Mouse (Mus musculus) heart, postnatal 4 days (tissue): Measurements from ENCODE around the gene Entpd5. TPM values are rescaled to one million over a fixed set of nuclear protein-coding genes. Genes with fewer than 3 reads are reported as not detected.
"Not testable (repeated sequence)": the region's sequence is repeated elsewhere in the genome, so short reads cannot be mapped to it uniquely, and the experiment has no call there.

Experiments
- DNase-seq: peaks from one replicate; pipeline ENCODE4 v3.0.0; 2021
- total RNA-seq, 2 experiments: library from RNA; stranded (reverse); gene quantifications; 2 replicates each; pipeline ENCODE4 v1.2.3; 2021

The Entpd5 gene
- total RNA-seq, 2 experiments from 2014 or later = 45.8 to 46.0 TPM

GRCm38 (mm10) chr12:84399135-84399534 is 9.7 kb downstream of the Entpd5 start:
- DNase-seq = no peak

GRCm38 (mm10) chr12:84398629-84399028 is 10.2 kb downstream of the Entpd5 start:
- no peak for DNase-seq

- DNase-seq = no peak
Measured at GRCm38 (mm10) chr12:84397685-84398084, 11.1 kb downstream of the Entpd5 start.

- no peak for DNase-seq
Measured at GRCm38 (mm10) chr12:84396947-84397679, 11.7 kb downstream of the Entpd5 start.

- no peak for DNase-seq
Measured at GRCm38 (mm10) chr12:84393847-84394246, 15.0 kb downstream of the Entpd5 start.

GRCm38 (mm10) chr12:84392681-84393080 is 16.1 kb downstream of the Entpd5 start:
- no peak for DNase-seq

GRCm38 (mm10) chr12:84390336-84390735 is 18.5 kb downstream of the Entpd5 start:
- peak; percentile 52 for DNase-seq

GRCm38 (mm10) chr12:84388774-84389400 is 19.9 kb downstream of the Entpd5 start:
- no peak for DNase-seq

GRCm38 (mm10) chr12:84388097-84388496 is 20.7 kb downstream of the Entpd5 start:
- no peak for DNase-seq

- DNase-seq = no peak
Measured at GRCm38 (mm10) chr12:84385408-84385807, 23.4 kb downstream of the Entpd5 start.

- peak; percentile 80 for DNase-seq
Measured at GRCm38 (mm10) chr12:84384644-84385081, 24.2 kb downstream of the Entpd5 start.

GRCm38 (mm10) chr12:84382369-84382768 is 26.5 kb downstream of the Entpd5 start:
- DNase-seq = peak; percentile 50

- DNase-seq = no peak
Measured at GRCm38 (mm10) chr12:84373831-84374481, 34.9 kb downstream of the Entpd5 start.

GRCm38 (mm10) chr12:84371647-84372046 is 37.2 kb downstream of the Entpd5 start:
- DNase-seq = no peak

GRCm38 (mm10) chr12:84366971-84367370 is 41.9 kb downstream of the Entpd5 start:
- no peak for DNase-seq

GRCm38 (mm10) chr12:84365137-84365536 is 43.7 kb downstream of the Entpd5 start:
- DNase-seq = no peak

- DNase-seq = no peak
Measured at GRCm38 (mm10) chr12:84364291-84364690, 44.5 kb downstream of the Entpd5 start.

- no peak for DNase-seq
Measured at GRCm38 (mm10) chr12:84362872-84363271, 46.0 kb downstream of the Entpd5 start.

GRCm38 (mm10) chr12:84361555-84362489 is 47.0 kb downstream of the Entpd5 start, which contains the start of the genes Coq6 and Fam161b:
Gene Coq6, plus strand, starts transcription at chr12:84361657.
Gene Fam161b, minus strand, starts transcription at chr12:84361833.
- DNase-seq = peak; percentile 94

- not testable (repeated sequence) for DNase-seq
Measured at GRCm38 (mm10) chr12:84358699-84359098, 50.1 kb downstream of the Entpd5 start.

GRCm38 (mm10) chr12:84347192-84347591 is 61.6 kb downstream of the Entpd5 start:
- DNase-seq = peak; percentile 50
